Mouse (Mus musculus) 416B (cell line): ENCODE measurements around the gene Lrrc26.

Experiments
- DNase-seq: peaks from one replicate; pipeline ENCODE4 v3.0.0; 2011; ENCODE audit warnings: low read depth

Lrrc26 gene

GRCm38 (mm10) chr2:25266720-25267119, 23.0 kb upstream of the Lrrc26 start:
- DNase-seq: no peak

GRCm38 (mm10) chr2:25267241-25267640, 22.5 kb upstream of the Lrrc26 start:
- DNase-seq: no peak

- no peak for DNase-seq
Measured at GRCm38 (mm10) chr2:25267746-25268309, 21.9 kb upstream of the Lrrc26 start.

- DNase-seq: peak; percentile 97
Measured at GRCm38 (mm10) chr2:25271827-25272511, 17.7 kb upstream of the Lrrc26 start, which contains the start of the genes Ssna1 and Anapc2. Ssna1 (minus strand) TSS chr2:25272438. Anapc2 (plus strand) TSS chr2:25272478.

GRCm38 (mm10) chr2:25272515-25272914, 17.2 kb upstream of the Lrrc26 start:
- DNase-seq: no peak

GRCm38 (mm10) chr2:25273010-25273409, 16.7 kb upstream of the Lrrc26 start:
- DNase-seq: no peak

GRCm38 (mm10) chr2:25278928-25279882, 10.5 kb upstream of the Lrrc26 start:
- DNase-seq: peak; percentile 89

GRCm38 (mm10) chr2:25285551-25285950, 4.2 kb upstream of the Lrrc26 start:
- no peak for DNase-seq

GRCm38 (mm10) chr2:25286314-25286713, 3.4 kb upstream of the Lrrc26 start:
- no peak for DNase-seq

- no peak for DNase-seq
Measured at GRCm38 (mm10) chr2:25286837-25287636, 2.7 kb upstream of the Lrrc26 start.

- no peak for DNase-seq
Measured at GRCm38 (mm10) chr2:25287927-25288649, 1.6 kb upstream of the Lrrc26 start, which contains the start of gene Tmem210. Tmem210 (plus strand) TSS chr2:25288145.

GRCm38 (mm10) chr2:25288734-25289345, 875 bp upstream of the Lrrc26 start:
- DNase-seq: no peak

GRCm38 (mm10) chr2:25290101-25290815, 543 bp downstream of the Lrrc26 start:
- no peak for DNase-seq

GRCm38 (mm10) chr2:25290816-25291130, 1.1 kb downstream of the Lrrc26 start:
- no peak for DNase-seq

GRCm38 (mm10) chr2:25291184-25292053, 1.7 kb downstream of the Lrrc26 start:
- DNase-seq: no peak

- DNase-seq: no peak
Measured at GRCm38 (mm10) chr2:25292054-25292544, 2.4 kb downstream of the Lrrc26 start.

GRCm38 (mm10) chr2:25292856-25293255, 3.1 kb downstream of the Lrrc26 start:
- DNase-seq: peak; percentile 57

- DNase-seq: no peak
Measured at GRCm38 (mm10) chr2:25293706-25294105, 4.0 kb downstream of the Lrrc26 start.

- no peak for DNase-seq
Measured at GRCm38 (mm10) chr2:25297093-25297492, 7.4 kb downstream of the Lrrc26 start.
